Mouse (Mus musculus) thymus, postnatal 14 days (tissue): Measurements from ENCODE around the gene Grk5.
A peak's percentile ranks its signal among the peaks of the same experiment; 100 is the strongest.

Experiments used
- DNase-seq: peaks from one replicate; pipeline ENCODE4 v3.0.0; 2021

Gene Grk5

GRCm38 (mm10) chr19:61080251-61080749 lies 190.8 kb downstream of the Grk5 start:
- no peak for DNase-seq

GRCm38 (mm10) chr19:61083006-61083405 lies 193.5 kb downstream of the Grk5 start:
- no peak for DNase-seq

- DNase-seq: peak; percentile 84
Measured at GRCm38 (mm10) chr19:61084149-61084940, 194.8 kb downstream of the Grk5 start.

GRCm38 (mm10) chr19:61085217-61085616 lies 195.7 kb downstream of the Grk5 start:
- no peak for DNase-seq

GRCm38 (mm10) chr19:61087781-61088180 lies 198.2 kb downstream of the Grk5 start:
- no peak for DNase-seq

GRCm38 (mm10) chr19:61089001-61089400 lies 199.5 kb downstream of the Grk5 start:
- no peak for DNase-seq

- DNase-seq: no peak
Measured at GRCm38 (mm10) chr19:61090541-61090940, 201.0 kb downstream of the Grk5 start.

GRCm38 (mm10) chr19:61096776-61097175 lies 207.2 kb downstream of the Grk5 start:
- no peak for DNase-seq

- DNase-seq: no peak
Measured at GRCm38 (mm10) chr19:61097764-61098163, 208.2 kb downstream of the Grk5 start.

GRCm38 (mm10) chr19:61110184-61110583 lies 220.6 kb downstream of the Grk5 start:
- DNase-seq: peak; percentile 47

- DNase-seq: no peak
Measured at GRCm38 (mm10) chr19:61131096-61131495, 241.5 kb downstream of the Grk5 start.

- no peak for DNase-seq
Measured at GRCm38 (mm10) chr19:61138655-61139054, 249.1 kb downstream of the Grk5 start.

GRCm38 (mm10) chr19:61140342-61141206 lies 251.0 kb downstream of the Grk5 start, which contains the start of gene Zfp950:
Zfp950 (minus strand) TSS chr19:61140840.
- DNase-seq: peak; percentile 85

- no peak for DNase-seq
Measured at GRCm38 (mm10) chr19:61141299-61141698, 251.8 kb downstream of the Grk5 start.
